Mouse (Mus musculus) erythroblast, embryonic 14.5 days (primary cell): ENCODE data around the gene Nubp2.

ENCODE experiments used
- GATA1 ChIP-seq: IDR thresholded peaks from 2 replicates; pipeline ENCODE4 v1.6.1; 2012; ENCODE audit warnings: low read length, inconsistent platforms, mixed read lengths
- TAL1 ChIP-seq: IDR thresholded peaks from 3 replicates; pipeline ENCODE4 v1.6.1; 2012; ENCODE audit warnings: low read length, inconsistent platforms, mixed read lengths

DNA sequence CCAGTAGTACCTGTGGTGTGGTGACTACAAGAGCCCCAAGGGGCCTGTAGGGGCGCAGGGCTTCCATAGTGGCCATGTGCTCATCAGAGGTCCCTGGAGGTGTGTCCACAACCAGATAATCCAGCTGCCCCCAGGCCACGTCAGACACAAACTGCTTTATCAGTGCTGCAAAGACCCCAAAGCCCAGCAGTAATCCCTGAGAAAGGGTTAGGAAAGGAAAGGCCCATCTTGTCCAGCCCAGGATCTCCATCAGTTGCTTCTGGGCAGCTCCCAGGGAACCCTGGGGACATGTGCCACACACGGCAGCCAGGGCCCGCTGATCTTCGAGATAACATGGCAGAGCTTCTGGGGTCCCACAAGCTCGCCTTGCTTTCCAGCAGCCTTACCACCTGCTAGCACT, 1.8 kb downstream of the Nubp2 start:
- TF ChIP-seq TAL1 (no peak), GATA1 (no peak)
